Mouse (Mus musculus): ENCODE measurements at regions not wholly inside any gene's neighbourhood (a gene's known extent, or its start where the extent isn't known, plus 50 kb on each side); places are given as distances from the start of the nearest gene placed in this dataset.

DNA sequence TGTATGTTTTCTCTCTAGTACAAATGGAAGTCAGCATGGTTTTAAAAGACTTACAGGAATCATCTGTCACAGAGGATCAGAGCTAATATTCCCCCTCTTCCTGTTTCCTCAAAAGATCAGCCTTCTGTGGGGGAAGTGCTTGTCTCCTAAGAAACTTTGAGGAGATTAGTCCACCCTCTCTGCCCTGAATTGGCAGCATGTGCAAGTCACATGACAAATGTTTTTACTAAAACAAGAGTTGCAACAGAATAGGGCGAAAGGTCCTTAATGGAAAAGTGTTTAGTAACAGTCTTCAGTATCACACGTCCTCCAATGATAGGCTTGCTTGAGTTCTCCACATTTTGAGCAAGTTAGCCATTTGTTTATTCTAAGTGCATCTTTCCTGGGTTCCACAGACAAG lies 162.8 kb downstream of the Fzd1 start:
- no peak for DNase-seq (ENCODE audit: low spot score)

DNA sequence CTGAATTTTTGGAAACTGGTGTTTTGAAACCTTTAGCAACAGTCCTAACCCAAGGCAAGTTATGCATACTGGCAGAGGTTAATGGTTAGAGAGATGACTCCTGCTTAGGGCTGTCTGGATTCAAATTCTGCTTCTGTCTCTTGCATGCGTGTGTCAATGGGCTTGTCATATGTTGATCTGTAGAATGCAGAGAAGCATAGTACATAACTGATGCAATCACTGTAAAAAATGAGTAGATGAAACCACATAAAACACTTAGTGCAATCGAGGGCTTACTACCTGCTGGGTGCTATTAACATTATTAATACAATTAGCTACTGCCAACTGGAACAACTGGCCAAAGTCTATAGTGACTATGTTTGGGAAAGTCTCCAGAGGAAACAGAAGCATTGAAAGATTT lies 163.3 kb downstream of the Fzd1 start:
- DNase-seq (ENCODE audit: low spot score) = no peak

DNA sequence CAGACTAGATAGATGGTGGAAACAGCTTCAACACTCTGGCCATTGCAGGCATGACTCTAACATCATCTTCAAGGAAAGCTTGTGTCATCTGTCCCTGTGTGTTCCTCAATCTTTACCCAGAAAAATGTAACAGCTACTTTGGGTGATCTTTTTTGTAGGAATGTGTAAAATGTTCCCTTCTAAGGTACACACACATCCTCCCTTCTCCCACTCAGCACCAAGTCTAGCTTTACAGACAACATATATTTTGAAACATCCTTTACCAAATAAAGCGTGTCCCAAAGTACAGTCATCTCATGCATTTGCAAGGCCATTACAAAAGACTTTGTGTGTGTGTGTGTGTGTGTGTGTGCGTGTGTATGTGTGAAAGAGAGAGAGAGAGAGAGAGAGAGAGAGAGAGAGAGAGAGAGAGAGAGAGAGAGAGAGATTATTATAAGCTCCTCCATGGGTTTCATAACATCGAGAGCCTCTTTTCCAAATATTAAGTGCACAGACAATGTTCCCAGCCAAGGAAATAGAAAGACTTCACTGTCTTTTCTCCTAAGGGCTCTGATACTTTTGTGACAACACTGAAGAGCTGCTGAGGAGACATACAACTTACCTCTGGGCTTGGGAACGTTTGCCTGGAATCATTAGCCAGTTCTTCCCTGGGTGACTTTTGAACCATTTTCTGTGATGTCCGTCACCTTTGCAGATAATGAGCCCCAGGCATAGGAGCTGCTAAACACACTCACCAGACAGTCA lies 164.0 kb downstream of the Fzd1 start:
- no peak for DNase-seq (ENCODE audit: low spot score)

DNA sequence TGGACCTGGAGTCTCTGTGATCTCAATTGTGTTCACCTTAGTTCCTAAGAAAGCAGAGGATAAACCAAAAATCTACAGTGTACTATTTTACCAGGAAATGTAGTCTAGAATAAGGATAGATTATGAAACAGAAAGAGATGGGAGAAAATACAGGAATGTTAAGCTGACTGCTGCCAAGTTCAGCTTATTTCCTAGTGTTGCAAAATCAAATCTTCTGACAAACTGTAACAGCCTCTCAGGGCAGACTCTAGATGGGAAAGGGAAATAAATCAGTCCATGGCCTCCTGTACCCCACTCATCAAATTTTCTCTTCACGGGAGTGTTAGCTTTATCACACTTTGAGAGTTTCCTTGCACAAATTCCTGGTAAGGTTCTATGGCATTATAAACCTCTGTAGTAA lies 166.1 kb downstream of the Fzd1 start:
- DNase-seq (ENCODE audit: low spot score) = no peak

DNA sequence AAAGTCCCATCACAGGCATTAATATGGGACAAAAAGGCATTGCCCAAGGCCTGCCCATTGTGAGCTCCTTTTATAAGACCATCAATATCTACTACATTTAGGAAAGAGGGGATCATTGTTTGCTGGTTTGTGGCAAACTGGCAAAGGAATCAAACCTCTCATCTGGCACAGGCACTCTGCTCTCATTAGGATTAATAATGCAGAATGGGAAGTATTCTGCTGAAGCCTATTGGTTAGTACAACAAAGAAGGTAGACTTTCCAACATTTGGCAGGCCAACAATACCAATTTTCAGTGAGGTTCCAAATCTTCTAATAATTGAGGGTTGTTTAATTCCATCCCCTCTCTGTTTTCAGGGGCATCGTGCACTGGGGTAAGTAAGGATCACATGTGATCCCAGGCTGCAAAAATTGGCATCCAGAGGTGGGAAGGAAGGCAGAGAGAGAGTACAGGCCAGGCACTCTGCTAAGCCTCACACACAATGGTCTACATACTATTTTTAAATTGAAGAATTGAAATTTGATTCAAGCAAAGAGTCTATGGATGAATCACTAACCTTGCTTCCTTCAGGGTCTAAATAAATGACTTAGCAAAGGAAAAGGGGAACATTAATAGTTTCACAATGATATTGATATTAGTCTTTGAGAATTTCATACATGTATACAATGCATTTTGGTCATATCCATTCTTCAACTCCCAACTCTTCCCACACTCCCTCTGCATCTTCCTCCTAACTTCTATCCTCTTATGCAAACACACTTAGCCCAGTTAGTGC lies 174.9 kb downstream of the Fzd1 start:
- DNase-seq (ENCODE audit: low spot score) = no peak

DNA sequence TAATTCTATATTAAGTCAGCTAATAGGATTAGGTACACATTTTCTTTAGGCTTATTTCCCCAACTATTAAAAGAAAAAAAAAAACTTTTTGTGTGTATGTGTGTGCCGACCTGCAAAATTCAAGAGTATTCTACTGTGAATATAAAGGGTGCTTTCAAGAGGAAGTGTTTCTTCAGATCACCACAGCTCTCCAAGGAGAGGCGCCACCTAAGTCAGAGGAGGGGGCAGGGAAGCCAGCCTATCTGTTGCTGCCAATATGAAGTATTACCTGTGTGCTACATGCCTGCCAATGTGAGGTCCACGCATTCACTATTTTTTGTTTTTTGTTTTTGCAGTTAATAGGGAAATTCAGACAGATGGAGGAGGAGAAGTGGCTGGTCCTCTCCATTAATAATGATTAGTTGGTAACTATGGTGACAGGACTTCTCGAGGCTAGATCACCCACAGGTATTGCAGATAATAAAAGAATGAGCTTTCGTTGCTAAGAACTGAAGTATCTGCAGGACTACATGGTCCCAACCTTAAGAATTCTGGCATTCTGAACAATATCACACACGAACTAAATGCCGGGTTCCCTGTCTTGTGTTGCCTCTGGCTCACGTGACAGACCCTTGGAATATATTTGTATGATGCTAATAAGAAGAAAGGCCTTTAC lies 177.5 kb downstream of the Fzd1 start:
- DNase-seq (ENCODE audit: low spot score) = no peak

DNA sequence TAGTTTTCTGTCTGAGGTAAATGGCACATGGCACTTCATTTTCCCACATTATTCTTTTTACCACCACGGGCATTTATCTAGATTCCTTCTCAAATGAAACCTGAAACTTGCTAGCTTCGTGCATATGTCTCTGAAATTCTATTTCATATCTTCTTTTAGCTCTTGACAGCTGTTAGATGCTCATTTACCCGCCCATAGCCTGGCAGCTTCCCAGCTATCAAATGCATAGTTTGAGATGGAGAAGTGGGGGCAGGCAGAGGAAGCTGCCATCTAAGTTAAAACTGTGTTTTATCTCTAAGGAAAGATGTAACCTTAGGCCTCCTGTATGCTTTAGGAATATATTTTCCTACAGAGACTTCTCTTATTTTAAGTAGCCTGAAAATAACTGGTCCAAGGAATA lies 179.0 kb downstream of the Fzd1 start:
- no peak for DNase-seq (ENCODE audit: low spot score)

DNA sequence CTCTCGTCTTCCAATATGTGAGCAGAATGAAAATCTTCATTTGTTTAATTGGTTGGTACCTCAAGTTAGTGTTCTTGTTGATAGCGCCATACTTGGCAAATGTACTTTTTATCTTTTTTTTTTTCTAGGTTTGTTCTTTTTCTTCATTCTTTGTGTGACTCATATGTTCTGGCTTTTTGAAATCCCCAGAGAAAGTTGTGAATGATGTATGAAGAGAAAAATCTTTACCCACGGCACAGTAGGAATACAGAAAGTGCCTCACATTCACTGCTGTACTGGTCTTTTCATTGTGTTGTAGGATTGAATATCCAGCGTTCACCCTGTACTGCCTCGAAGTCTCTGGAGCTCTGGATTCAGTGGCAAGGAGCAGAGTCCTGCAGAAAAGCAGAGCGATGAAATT lies 180.7 kb downstream of the Fzd1 start:
- no peak for DNase-seq (ENCODE audit: low spot score)

DNA sequence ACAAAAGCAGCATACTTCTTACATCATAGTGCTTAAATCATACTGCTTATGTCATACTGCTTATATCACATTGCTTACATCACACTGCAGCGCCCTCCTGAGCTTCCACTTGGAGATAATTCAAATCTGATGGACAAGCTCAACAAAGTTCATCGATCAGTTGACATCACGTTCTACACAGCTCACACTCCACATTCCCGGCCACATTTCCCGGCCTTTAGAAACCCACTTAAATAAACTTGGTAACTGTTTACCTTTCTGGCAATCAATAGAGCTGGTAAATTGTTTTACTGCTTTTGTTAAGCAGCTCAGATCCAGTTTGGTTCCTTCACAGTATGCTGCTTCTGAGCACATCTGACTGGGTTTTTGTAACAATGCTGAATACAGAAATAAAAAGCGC lies 194.0 kb downstream of the Fzd1 start:
- no peak for DNase-seq (ENCODE audit: low spot score)

DNA sequence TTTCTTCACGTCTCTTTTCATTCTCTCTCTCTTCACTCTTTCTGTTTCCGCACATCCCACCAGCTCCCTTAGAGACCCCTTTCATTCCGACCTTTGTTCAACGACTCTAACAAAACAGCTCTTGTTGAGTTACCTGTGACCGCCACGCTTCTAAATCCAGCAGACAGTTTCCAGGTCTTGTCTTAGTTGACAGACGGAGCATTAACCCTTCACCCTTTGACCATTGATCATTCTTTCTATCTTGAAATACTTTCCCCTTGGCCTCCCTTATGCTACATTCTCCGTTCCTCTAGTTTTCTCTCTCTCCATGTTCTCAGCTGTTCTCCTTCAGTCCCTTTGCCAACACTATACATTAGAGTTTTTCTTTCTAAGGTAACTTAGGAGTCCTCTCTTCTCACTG lies 196.2 kb downstream of the Fzd1 start:
- DNase-seq (ENCODE audit: low spot score) = peak; percentile 59

DNA sequence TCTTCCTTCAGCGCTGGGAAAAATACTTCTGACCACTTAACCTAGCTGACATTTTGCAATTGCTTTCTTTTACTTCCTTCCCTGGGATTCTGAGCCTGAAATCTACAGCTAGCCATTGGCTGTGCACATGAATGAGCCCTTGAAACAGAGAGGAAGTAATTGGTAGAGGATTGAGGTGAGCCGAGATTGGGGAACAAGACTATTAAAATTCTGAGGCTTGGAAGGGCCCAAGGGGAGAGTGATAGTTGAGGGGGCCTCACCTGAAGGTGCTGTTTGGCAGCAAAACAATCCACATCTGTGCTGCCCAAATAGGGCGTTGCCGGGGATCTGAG lies 196.7 kb downstream of the Fzd1 start:
- no peak for DNase-seq (ENCODE audit: low spot score)

DNA sequence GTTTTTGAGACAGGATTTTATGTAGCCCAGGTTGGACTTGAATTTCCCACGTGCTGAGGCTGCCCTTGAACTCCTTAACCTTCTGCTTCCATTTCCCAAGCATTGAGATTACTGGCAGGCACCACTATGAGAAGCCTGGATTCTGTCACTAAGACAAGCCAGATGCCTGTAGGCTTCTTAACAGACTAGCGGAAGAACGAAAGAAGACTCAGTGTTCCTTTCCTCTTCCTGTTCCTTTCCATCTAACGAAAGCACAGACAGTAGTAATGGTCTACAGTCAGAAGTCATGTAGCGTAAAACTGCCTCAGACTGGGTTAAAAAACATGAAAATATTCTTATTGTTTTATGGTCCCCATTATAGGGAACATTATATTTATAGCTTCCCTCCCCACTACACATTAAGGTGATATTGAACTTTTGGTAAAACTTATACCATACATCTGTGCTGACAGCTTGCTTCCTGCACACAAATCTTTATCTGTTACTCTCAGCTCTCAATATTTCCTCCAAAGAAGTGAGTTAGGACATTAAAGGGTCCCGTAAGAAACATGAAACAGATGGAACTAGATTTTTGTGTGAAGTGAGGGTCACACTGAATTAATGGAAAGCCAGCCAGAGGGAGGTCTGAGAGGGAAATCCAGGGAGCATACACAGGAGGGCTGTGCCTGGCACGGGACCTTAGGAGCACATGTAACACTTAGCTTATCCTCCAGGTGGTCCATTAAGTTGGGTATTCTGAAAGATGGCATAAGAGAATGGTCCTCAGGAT lies 197.3 kb downstream of the Fzd1 start:
- peak; percentile 31 for DNase-seq (ENCODE audit: low spot score)

DNA sequence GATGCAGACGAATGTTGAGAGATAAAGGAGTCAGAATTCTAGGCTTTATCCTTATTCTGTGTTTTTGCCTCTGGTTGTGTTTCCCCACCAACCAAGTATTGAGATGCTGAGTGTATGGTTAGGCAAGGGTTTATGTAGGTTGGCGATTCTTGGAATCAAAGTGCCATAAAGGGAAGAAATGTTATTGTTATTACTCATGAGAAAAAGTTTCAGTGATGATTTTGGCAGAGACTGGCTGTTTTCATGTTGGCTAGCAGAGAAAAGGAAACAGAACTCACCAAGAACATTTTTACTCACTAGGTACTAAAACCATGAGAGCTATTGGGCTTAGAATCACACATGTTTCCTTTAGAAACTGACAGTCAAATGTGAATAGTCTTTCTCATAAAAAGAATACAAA lies 202.9 kb downstream of the Fzd1 start:
- DNase-seq (ENCODE audit: low spot score) = no peak

DNA sequence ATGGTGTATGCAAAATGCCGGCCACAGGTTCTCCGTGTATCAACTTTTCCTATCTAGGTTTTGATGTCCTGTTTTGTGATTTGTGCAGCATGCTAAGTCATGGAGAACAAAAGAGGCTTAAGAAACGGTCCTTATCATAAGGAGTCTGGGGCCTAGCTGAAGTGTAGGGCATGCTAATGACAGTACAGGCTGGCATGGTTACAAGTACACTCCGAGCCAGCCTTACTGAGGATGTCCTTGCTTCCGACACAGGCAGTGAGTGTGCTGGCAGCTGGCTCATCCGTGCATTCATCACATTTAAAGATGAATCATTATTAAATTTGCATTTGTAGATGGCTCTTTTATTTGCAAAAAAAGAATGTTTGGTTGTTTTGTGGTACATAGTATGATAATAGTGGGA lies 219.3 kb downstream of the Fzd1 start:
- no peak for DNase-seq (ENCODE audit: low spot score)

DNA sequence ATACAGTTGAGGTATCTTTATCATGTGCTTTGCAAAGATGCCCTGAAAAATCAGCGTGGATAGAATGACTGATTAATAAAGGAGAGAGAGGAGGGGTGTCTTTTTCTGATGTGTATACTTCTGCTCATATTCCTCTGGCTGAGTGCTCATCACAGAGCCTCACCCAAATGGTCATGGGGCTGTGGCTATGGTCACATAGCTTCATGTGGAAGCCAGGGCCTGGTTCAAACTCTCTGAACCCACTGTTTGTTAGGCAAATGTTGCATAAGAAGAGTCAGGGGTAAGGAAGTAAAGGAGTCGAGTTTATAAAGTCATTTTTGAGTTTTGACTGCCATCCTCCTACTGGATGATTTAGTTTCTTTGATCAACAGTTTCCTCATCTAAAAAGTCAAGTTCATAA lies 221.0 kb downstream of the Fzd1 start:
- no peak for DNase-seq (ENCODE audit: low spot score)

DNA sequence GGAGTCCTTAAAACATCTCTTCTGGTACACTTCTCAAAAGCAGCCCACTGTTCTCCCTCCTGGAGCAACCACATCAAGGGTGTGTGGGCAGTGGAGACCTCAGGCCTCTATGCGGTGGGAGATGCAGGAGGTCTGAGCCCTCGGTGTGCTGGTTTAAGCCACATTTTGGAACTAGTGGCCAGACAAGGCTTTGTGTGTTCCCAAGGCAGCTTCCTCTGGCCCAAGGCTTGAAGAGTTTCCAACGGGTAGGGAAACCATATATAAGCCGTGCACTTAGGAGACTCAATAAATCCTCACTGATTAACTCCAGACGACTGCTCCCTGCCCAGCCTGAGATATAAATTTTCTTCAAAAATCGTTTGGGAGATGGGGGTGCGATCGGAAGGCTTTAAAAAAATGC lies 221.9 kb downstream of the Fzd1 start:
- DNase-seq (ENCODE audit: low spot score) = peak; percentile 59

DNA sequence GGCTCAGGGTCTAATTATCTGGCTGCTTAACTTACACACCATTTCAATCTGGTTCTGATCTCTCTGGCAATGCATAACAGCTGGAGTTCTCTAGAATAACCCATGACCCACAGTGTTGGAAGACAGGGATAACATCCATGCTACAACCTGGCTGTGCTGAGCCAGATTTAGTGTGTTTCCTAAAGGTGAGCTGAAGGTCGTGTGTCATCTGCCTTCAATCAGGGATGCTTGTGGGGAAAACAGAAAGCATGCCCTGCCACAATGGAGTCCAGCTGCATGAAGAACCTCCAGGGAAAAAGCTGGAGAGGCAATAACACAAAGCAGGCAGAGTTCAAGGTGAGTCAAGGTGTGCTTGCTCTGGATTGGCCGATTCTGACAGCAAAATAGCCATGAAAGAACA lies 223.3 kb downstream of the Fzd1 start:
- peak; percentile 61 for DNase-seq (ENCODE audit: low spot score)

DNA sequence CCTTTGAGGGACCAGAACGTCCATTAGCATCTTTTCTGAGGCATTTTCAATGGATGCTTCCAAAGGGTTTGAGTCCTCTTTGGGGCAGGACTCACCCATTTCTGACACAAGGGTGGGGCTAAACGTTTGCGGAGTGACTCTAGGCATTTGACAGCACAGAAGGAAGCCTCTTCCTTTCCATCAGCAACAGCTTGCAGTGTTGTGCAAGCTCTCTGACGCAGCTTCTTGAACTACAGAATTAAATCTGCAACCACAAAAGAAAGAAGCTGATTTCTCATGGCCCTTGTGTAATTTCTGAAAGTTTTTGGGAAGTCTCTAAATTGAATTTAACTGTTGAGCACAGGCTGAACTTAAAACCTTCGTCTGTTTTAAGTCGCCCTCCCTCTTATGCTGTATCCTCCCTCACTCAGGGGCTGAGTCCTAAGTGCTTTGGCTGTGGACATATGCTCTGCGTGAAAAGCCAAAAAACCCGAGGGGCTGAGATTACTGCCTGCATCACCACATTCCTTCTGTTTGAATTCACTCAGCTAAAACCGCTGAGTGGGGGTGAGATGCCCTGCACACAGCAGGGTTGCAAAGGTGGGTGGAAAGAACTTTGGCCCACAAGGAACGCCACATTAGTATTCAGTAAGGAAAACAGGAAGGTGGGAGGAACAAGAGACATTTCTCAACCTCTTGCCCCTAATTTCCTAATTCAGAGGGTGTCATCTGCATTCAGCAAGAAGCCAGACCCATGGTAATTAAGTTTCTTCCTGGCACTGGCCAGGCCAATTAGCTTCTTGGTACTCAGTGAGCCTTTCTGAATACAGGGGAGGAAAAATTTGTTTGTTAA lies 227.4 kb downstream of the Fzd1 start:
- no peak for DNase-seq (ENCODE audit: low spot score)

DNA sequence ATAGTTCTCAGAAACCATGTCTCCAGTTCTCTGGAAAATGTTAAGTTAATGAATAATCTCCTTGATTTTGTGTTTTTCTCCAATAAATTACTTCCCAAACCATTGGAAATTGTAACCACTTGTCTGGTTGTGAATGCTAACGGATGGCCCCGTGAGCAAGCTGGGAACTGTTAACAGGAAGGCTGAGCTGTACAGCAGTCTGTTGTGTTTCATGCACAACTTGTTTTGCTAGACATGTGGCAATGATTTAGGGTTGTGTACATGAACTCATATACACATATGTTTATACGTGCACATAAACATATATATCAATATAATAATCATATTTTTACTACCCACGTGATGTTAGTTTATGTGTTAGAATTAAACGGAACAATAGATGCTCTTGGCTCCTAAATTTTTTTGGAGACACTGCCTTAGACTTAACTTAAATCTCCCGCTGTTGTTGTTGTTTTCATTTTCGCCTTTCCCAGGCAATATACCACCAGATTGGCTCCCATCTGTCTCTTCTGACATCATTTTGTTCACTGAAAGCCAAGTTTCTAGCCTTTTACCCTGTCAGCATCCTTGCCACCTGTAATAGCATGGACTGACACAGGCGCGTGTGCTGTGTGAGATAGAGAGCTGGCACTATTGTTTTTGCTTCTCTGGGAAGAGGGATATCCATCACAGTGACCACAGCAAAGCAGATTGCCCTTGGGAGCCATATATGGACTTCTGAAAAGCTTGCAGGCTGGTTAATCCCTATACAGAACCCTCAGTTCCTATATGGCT lies 231.6 kb downstream of the Fzd1 start:
- DNase-seq (ENCODE audit: low spot score) = peak; percentile 21

DNA sequence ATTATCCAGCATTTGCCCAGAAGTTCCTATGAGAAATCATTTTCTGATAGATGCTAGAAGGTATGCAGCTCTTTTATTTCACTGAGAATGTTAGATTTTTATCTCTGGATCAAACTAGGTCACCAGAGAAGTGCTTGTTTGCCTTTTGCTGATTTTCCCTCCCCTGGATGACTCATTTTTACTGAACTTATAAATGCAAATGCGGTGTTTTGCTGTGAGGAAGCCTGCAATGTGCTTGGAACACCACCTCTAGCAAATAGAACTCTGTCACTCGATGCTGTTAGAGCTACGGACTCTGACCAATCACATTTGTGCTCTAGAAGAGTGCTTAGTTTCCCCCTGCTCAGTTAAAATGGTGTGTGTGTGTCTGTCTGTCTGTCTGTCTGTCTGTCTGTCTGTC lies 257.2 kb downstream of the Fzd1 start:
- no peak for DNase-seq (ENCODE audit: low spot score)

DNA sequence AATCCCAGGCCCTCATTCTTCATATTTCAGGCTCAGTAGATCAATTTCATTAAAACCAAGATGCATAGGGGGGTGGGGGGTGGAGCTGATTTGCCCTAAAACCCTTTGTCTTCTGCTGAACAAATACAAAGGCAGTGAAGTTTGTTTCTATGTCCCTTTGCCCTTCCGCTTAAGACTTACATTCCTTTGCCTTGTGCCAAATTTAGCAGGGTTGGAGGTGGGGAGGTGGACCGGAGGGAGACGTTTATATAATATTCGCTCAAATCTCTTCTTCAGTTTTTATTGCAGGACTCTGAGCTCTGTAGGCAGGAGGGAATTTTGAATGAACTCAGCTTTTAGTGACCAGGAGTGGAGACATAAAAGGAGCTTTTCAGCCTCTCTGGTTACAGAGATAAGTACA lies 258.8 kb downstream of the Fzd1 start:
- DNase-seq (ENCODE audit: low spot score) = peak; percentile 38
